Mouse (Mus musculus) myocyte (in vitro differentiated cells): Measurements from ENCODE around the gene Magi3. TPM values are rescaled to one million over a fixed set of nuclear protein-coding genes. Genes with fewer than 3 reads are reported as not detected.

Experiments
- H3K27me3 ChIP-seq: one replicate; pipeline ENCODE4 v1.6.1; 2011; ENCODE audit not compliant: control insufficient read depth, insufficient read depth, insufficient read length
- H3K36me3 ChIP-seq: one replicate; pipeline ENCODE4 v1.6.1; 2011; ENCODE audit not compliant: control insufficient read depth, insufficient read depth
- H3K4me2 ChIP-seq: one replicate; pipeline ENCODE4 v1.6.1; 2011; ENCODE audit warnings: low read depth, control low read depth
- H3K4me3 ChIP-seq: one replicate; pipeline ENCODE4 v1.5.1; 2011; ENCODE audit warnings: mild to moderate bottlenecking, control low read depth, moderate library complexity
- H3K79me2 ChIP-seq: one replicate; pipeline ENCODE4 v1.6.1; 2011; ENCODE audit not compliant: control insufficient read depth, insufficient read depth
- H3ac ChIP-seq: one replicate; pipeline ENCODE4 v1.6.1; 2011; ENCODE audit not compliant: control insufficient read depth, insufficient read length
- CEBPB ChIP-seq: IDR thresholded peaks from 2 replicates; pipeline ENCODE4 v1.6.1; 2011; ENCODE audit warnings: mild to moderate bottlenecking, moderate library complexity; ENCODE audit not compliant: poor library complexity, insufficient read depth, severe bottlenecking
- E2F4 ChIP-seq: IDR thresholded peaks from one replicate; pipeline ENCODE4 v1.6.1; 2011; ENCODE audit warnings: mild to moderate bottlenecking, control low read depth, moderate library complexity; ENCODE audit not compliant: insufficient read depth
- MAX ChIP-seq: IDR thresholded peaks from one replicate; pipeline ENCODE4 v1.6.1; 2011; ENCODE audit warnings: low read depth, mild to moderate bottlenecking, control low read depth
- MYOD1 ChIP-seq, 3 experiments: IDR thresholded peaks; one replicate each; pipeline ENCODE4 v1.6.1; 2011; ENCODE audit warnings: control low read depth in 2 of 3, low read depth in 2 of 3, mild to moderate bottlenecking in 2 of 3, moderate library complexity in 1 of 3; ENCODE audit not compliant: insufficient read length in 2 of 3, control insufficient read depth in 1 of 3
- MYOG ChIP-seq, 3 experiments: IDR thresholded peaks; one replicate each; pipeline ENCODE4 v1.6.1; 2011; ENCODE audit warnings: control low read depth in 2 of 3, low read depth in 2 of 3, mild to moderate bottlenecking in 2 of 3; ENCODE audit not compliant: insufficient read length in 2 of 3, control insufficient read depth in 1 of 3, insufficient read depth in 1 of 3
- POLR2A ChIP-seq: IDR thresholded peaks from one replicate; pipeline ENCODE4 v1.6.1; 2011; ENCODE audit warnings: low read depth, mild to moderate bottlenecking, control low read depth, moderate library complexity; ENCODE audit not compliant: insufficient read length
- POLR2AphosphoS2 ChIP-seq: IDR thresholded peaks from one replicate; pipeline ENCODE4 v1.6.1; 2011; ENCODE audit warnings: low read depth, control low read depth; ENCODE audit not compliant: insufficient read length
- REST ChIP-seq: IDR thresholded peaks from one replicate; pipeline ENCODE4 v1.6.1; 2011; ENCODE audit warnings: mild to moderate bottlenecking, control low read depth, moderate library complexity; ENCODE audit not compliant: insufficient read depth, insufficient read length
- SRF ChIP-seq: IDR thresholded peaks from one replicate; pipeline ENCODE4 v1.6.1; 2011; ENCODE audit warnings: low read depth; ENCODE audit not compliant: control insufficient read depth, insufficient read length
- TCF12 ChIP-seq: IDR thresholded peaks from one replicate; pipeline ENCODE4 v1.6.1; 2011; ENCODE audit warnings: mild to moderate bottlenecking, control low read depth; ENCODE audit not compliant: poor library complexity, insufficient read depth, severe bottlenecking
- TCF3 ChIP-seq: IDR thresholded peaks from one replicate; pipeline ENCODE4 v1.6.1; 2011; ENCODE audit warnings: low read depth, control low read depth; ENCODE audit not compliant: insufficient read length
- USF1 ChIP-seq: IDR thresholded peaks from one replicate; pipeline ENCODE4 v1.6.1; 2011; ENCODE audit warnings: low read depth, mild to moderate bottlenecking, control low read depth, moderate library complexity
- polyA plus RNA-seq: library from polyadenylated mRNA; unstranded; fragments of >200 nt; fragmentation: generic; extraction: Trizol; gene quantifications from one replicate; pipeline ENCODE4 v1.2.1, GENCODE M21; 2012; ENCODE audit warnings: missing spikeins

Gene Magi3
- polyA plus RNA-seq, 1 experiment, result 5.5 TPM

DNA sequence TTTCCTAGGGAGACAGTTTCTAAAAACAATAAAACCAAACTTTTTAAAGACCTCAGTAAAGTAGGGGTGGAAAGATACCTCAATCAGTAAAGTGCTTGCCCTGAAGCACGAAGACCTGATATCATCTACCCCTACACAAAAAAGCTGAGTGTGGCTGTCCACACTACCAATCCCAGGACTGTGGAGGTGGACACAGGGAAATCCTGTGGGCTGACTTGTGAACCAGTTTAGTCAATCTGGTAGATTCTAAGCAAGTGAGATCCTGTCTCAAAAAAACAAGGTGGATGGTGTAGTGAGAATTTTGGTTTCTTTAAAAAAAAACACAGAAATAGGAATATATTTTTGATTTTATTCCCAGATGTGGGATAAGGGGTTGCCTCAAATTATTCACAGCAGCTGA, 96.3 kb downstream of the Magi3 start:
- Histone ChIP-seq H3ac (no peak overlapping the region), H3K4me3 (no peak overlapping the region), H3K79me2 (peaks cover 5% of the 10 kb centered on the region), H3K4me2 (no peak overlapping the region), H3K27me3 (no peaks in the 10 kb centered on the region), H3K36me3 (no peaks in the 10 kb centered on the region)
- TF ChIP-seq MYOD1 (IDR thresholded peaks at IDR 0.05; ENCODE audit: control insufficient read depth in 1 of 3, insufficient read length in 2 of 3, low read depth in 2 of 3), result no peak
- no peak for TF ChIP-seq REST
- no peak for TF ChIP-seq POLR2A
- no peak for TF ChIP-seq E2F4
- no peak for TF ChIP-seq MAX
- no peak for TF ChIP-seq TCF12
- TF ChIP-seq TCF3, result no peak
- no peak for TF ChIP-seq SRF
- TF ChIP-seq POLR2AphosphoS2, result no peak
- no peak for TF ChIP-seq MYOG (IDR thresholded peaks at IDR 0.05; ENCODE audit: control insufficient read depth in 1 of 3, insufficient read depth in 1 of 3, insufficient read length in 2 of 3, low read depth in 2 of 3)
- no peak for TF ChIP-seq USF1
- TF ChIP-seq CEBPB, result no peak

DNA sequence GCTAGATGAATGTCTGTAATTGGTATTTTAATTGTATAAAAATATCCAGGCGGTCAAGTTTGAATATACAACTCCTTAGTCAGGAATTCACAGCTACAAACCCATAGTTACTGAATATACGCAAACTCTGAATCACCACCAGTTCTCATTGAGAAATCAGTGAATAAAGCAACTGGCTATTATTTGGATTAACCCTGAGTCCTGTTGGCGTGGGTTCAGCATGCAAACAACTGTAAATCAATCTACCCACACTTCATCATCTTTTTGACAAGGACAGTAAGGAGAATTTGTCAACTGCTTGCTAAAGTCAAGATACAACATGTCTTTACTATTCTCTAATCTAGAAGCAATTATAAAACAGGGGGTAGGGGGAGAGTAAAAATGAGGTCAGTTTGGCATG, 110.7 kb downstream of the Magi3 start:
- Histone ChIP-seq H3K27me3 (no peaks in the 10 kb centered on the region), H3K4me3 (no peak overlapping the region), H3ac (no peak overlapping the region), H3K79me2 (peaks cover 20% of the 10 kb centered on the region), H3K4me2 (no peak overlapping the region), H3K36me3 (no peaks in the 10 kb centered on the region)
- TF ChIP-seq MYOG (IDR thresholded peaks at IDR 0.05; ENCODE audit: control insufficient read depth in 1 of 3, insufficient read depth in 1 of 3, insufficient read length in 2 of 3, low read depth in 2 of 3) (no peak), MAX (no peak), POLR2AphosphoS2 (no peak), TCF12 (no peak), CEBPB (no peak), SRF (no peak), POLR2A (no peak), MYOD1 (IDR thresholded peaks at IDR 0.05; ENCODE audit: control insufficient read depth in 1 of 3, insufficient read length in 2 of 3, low read depth in 2 of 3) (no peak), USF1 (no peak), TCF3 (no peak), E2F4 (no peak), REST (no peak)

DNA sequence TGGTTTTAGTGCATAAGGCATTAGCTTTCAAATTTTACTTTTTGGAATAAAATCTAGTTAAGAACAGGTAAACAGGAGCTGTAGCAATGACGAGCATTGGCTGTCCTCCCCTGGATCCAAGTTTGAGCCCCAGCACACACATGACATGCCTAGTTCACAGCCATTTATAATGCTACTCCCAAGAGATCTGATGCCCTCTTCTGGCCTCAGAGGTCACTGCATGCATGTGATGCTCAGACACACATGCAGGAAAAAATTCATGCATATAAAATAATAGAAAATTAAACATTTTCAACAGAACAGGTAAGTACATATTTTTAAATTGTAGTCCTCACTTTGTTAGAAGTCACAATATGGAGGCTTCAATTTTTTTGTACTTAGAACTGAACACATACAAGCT, 115.2 kb downstream of the Magi3 start:
- Histone ChIP-seq H3K79me2 (peaks cover 9% of the 10 kb centered on the region), H3K36me3 (no peaks in the 10 kb centered on the region), H3K27me3 (no peaks in the 10 kb centered on the region), H3ac (no peak overlapping the region), H3K4me3 (no peak overlapping the region), H3K4me2 (no peak overlapping the region)
- TF ChIP-seq MAX, result no peak
- TF ChIP-seq MYOG (IDR thresholded peaks at IDR 0.05; ENCODE audit: control insufficient read depth in 1 of 3, insufficient read depth in 1 of 3, insufficient read length in 2 of 3, low read depth in 2 of 3), result no peak
- TF ChIP-seq E2F4, result no peak
- no peak for TF ChIP-seq TCF3
- TF ChIP-seq MYOD1 (IDR thresholded peaks at IDR 0.05; ENCODE audit: control insufficient read depth in 1 of 3, insufficient read length in 2 of 3, low read depth in 2 of 3), result no peak
- no peak for TF ChIP-seq POLR2AphosphoS2
- TF ChIP-seq POLR2A, result no peak
- TF ChIP-seq SRF, result no peak
- TF ChIP-seq REST, result no peak
- no peak for TF ChIP-seq TCF12
- no peak for TF ChIP-seq CEBPB
- TF ChIP-seq USF1, result no peak

GRCm38 (mm10) chr3:104101721-104102120, 118.5 kb downstream of the Magi3 start:
- TF ChIP-seq USF1, result no peak
- no peak for TF ChIP-seq MAX
- TF ChIP-seq SRF, result no peak
- TF ChIP-seq E2F4, result no peak
- no peak for TF ChIP-seq CEBPB
- no peak for TF ChIP-seq REST
- no peak for TF ChIP-seq TCF12
- no peak for TF ChIP-seq POLR2A
- no peak for TF ChIP-seq TCF3
- TF ChIP-seq MYOD1 (IDR thresholded peaks at IDR 0.05; ENCODE audit: control insufficient read depth in 1 of 3, insufficient read length in 2 of 3, low read depth in 2 of 3), result no peak
- TF ChIP-seq POLR2AphosphoS2, result no peak
- no peak for TF ChIP-seq MYOG (IDR thresholded peaks at IDR 0.05; ENCODE audit: control insufficient read depth in 1 of 3, insufficient read depth in 1 of 3, insufficient read length in 2 of 3, low read depth in 2 of 3)
- Histone ChIP-seq H3K36me3 (no peaks in the 10 kb centered on the region), H3K4me2 (no peak overlapping the region), H3K79me2 (peaks cover 8% of the 10 kb centered on the region), H3K4me3 (no peak overlapping the region), H3ac (no peak overlapping the region), H3K27me3 (no peaks in the 10 kb centered on the region)

DNA sequence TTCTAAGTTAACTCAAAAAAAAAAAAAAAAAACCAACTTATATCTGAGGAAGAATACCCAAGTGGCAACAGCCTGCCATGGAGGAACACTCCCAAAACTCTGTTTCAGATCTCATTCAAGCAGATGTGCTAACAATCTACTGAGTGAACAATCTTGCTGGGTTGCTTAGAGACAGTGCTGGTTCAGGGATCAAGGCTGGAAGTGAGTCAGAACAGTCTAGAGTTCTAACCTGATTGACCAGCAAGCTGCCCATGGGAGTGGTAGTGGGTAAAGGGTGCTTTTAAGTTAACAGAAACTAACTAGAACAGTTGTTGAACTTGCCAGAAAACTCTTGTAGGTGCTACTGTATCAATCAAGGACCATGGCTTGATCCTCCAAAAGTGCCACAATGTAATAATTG, 118.9 kb downstream of the Magi3 start:
- Histone ChIP-seq H3K36me3 (no peaks in the 10 kb centered on the region), H3ac (no peak overlapping the region), H3K4me3 (no peak overlapping the region), H3K79me2 (peaks cover 3% of the 10 kb centered on the region), H3K27me3 (no peaks in the 10 kb centered on the region), H3K4me2 (no peak overlapping the region)
- no peak for TF ChIP-seq CEBPB
- TF ChIP-seq POLR2A, result no peak
- no peak for TF ChIP-seq TCF3
- no peak for TF ChIP-seq TCF12
- TF ChIP-seq REST, result no peak
- TF ChIP-seq SRF, result no peak
